Mouse (Mus musculus) WW6 (cell line): Measurements from ENCODE around the gene Atxn7l3b.
"Not testable (repeated sequence)": the region's sequence is repeated elsewhere in the genome, so short reads cannot be mapped to it uniquely, and the experiment has no call there.

Source experiments
- DNase-seq: peaks from one replicate; pipeline ENCODE4 v3.0.0-alpha.2; 2013; ENCODE audit warnings: low read depth, low spot score

Gene Atxn7l3b

GRCm38 (mm10) chr10:112928452-112929221 is at the start of gene Atxn7l3b:
Gene Atxn7l3b (minus strand): TSS chr10:112929001.
- peak; percentile 47 for DNase-seq

GRCm38 (mm10) chr10:112977586-112977985 is 48.8 kb upstream of the Atxn7l3b start:
- DNase-seq, result no peak

DNA sequence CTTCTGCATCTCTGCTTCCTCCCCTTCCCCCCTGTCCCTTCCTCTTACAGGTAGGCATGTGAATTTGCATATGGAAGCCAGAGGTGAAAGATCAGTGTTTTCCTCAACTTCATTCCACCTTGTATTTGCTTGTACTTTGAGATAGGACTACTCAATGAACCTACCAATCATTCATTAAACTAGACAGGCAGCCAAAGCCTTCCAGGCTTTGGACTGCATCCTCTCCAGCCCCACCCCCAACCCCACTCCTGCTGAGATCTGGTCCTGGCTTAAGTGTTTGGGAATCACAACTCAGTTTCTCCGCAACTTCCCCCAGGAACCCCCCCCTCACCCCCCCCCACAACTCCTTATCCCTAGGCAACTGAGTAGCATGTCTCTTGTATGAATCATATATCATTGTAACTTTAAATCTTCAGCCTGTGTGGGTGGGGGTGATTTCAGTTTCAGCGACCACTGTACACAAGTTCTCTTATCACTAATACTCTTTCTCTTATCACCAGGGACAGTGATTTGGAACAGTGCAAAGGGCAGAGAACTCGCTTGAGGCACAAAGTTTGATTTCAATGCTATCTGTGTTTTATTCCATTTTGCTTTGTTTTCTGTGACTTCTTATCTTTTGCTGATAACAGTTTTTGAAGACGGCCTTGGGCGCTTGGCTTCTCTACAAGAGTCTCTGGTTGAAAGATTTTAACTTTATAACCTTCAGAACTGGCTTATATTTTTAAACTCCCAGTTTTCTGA is 44.7 kb upstream of the Atxn7l3b start:
- no peak for DNase-seq

- no peak for DNase-seq
Measured at GRCm38 (mm10) chr10:112970002-112970589, 41.3 kb upstream of the Atxn7l3b start.

- no peak for DNase-seq
Measured at GRCm38 (mm10) chr10:112967578-112967977, 38.8 kb upstream of the Atxn7l3b start.

DNA sequence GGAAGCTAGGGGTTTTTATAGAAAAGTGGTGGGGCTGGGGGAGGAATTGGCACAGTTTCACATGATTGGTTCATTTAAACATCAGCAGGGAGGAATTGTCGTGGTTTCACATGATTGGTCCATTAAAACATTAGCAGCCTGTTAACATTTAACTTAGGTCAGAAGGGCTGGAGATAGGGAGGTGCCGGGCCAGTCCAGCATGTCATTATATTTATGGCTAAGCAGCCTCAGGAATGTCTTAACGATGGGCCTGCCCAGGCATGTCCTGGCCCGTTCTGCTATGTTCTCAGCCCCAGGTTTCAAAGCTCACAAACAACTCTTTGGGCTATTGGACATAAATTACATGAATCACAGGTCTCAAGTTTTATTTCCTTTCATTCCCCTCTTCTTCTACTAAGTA is 33.4 kb upstream of the Atxn7l3b start:
- DNase-seq, result not testable (repeated sequence)

GRCm38 (mm10) chr10:112954140-112954539 is 25.3 kb upstream of the Atxn7l3b start:
- DNase-seq, result no peak

- DNase-seq, result no peak
Measured at GRCm38 (mm10) chr10:112948453-112948852, 19.7 kb upstream of the Atxn7l3b start.

GRCm38 (mm10) chr10:112929222-112929615 is 418 bp upstream of the Atxn7l3b start:
- DNase-seq, result no peak

DNA sequence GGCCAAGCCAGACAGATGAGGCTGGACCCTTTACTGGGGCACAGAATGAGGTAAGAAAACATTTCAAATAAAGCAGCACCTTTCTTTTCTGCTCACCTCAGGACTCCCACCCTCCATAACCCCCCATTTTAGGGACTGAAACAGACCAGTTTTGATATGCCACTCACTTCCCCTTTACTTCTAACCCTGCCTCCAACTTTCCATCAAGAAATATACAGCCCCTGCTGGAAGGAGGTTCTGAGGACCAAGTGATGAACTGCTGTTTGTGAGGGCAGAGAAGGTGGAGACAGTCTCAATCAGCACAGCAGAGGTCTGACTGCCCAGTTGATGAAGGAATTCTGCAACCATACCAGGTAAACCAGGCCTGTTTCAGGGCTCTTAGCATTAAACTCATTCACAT is 1.8 kb downstream of the Atxn7l3b start:
- no peak for DNase-seq

- DNase-seq, result no peak
Measured at GRCm38 (mm10) chr10:112926271-112926670, 2.5 kb downstream of the Atxn7l3b start.

DNA sequence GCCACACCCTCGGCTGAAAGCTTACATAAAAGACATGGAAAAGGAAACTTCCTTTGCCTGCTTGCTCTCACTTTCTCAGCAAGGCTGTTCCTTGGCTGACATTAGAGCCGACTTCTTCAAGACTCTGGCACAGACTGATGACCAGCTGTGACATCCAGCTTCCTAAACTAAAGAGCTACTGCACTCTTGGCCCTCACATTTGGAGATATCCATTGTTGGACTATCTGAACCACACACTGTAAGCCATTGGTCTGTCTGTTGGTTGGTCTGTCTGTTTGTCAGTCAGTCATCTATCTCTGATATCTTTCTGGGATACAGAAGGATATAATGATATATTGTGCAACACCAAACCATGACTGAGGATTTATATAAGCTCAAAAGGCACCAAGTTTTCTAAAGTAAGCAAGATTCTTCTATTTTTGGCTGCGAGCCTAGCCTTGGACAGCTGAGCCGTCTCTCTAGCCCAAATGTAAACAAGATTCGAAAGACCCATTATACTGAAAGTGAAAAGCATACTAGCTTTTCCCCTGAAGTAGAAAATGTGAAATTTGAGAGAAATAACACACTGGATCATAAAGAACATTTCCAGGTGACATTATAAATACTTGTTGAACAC is 12.1 kb downstream of the Atxn7l3b start:
- no peak for DNase-seq

DNA sequence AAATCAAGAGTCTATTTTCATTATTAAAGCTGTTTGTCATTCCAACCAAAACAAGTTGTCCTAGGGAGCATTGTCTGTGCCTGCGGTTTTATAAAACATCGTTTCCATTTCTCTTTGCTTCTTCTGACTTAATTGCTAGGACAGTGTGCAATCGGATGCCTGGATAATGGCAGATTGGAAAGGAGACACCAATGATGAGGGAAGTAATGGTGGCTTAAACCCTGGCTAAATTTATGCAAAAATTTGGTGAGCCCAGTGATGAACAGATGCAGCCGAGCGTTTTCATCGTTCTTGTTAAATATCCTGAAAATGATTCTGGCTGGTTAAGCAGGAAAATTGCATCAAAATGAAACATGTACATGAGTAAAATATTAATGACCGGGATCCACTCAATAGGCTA is 28.6 kb downstream of the Atxn7l3b start:
- DNase-seq, result no peak

DNA sequence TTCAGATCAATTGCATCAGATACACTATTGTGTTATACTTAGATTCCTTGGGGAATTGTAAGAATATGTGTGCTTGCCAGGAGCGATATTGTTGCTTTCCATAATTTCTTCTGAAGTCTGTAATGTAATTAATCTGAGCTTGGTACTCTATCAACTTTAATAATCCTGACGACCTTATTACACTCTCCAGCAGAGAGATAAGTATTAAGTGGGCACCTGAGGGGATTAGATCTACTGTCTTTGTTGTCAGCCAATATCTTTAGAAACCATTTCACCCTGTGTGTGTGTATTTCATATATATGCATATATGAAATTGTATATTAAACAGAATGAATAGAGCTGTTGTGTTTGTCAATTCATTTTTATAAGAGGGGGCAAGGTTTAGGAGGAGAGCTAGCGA is 29.0 kb downstream of the Atxn7l3b start:
- DNase-seq, result no peak

GRCm38 (mm10) chr10:112896636-112897035 is 32.2 kb downstream of the Atxn7l3b start:
- DNase-seq, result no peak

DNA sequence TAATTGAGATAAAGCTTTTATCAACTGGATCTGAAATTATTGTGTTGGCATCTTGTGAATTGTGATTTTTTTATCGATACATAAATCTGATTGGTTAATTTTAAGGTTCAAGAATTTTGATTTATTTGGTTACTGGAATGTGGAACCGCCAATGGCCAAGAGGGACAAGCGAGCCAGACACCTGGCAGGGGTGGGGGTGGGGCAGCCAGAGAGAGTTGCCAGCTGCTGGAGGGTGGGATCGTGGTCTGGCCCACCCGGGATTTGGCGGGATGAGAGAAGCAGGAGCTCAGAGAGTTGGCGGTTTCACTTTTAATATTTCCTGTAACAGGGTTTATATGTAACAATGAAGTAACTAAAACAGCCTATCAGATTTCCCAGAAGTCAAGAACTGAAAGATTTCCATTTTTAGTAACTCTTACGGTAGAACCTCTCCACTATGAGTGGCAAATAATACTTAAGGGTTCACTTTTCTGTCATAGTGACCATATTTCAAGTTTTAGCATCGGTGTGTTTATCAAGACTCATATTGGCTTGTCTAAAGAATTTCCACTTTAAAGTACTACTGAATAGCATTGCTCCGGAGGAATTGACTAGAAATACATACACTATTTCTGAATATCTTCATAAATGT is 35.1 kb downstream of the Atxn7l3b start:
- no peak for DNase-seq

- no peak for DNase-seq
Measured at GRCm38 (mm10) chr10:112884064-112884463, 44.7 kb downstream of the Atxn7l3b start.

DNA sequence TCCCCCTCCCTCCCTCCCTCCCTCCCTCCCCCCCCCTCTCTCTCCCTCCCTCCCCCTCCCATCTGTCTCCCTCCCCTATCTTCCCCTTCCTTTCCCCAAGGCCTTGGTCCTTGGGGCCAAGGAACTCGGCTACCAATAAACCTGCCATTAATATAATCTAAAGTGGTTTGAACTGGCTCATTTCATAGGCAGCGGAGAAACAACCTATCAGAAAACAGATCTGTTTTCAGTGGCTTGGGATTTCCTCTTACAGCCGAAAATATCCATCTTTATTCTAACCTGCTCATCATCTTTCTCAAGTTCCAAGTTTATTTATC is 45.2 kb downstream of the Atxn7l3b start:
- no peak for DNase-seq

GRCm38 (mm10) chr10:112882789-112883687 is 45.8 kb downstream of the Atxn7l3b start:
- no peak for DNase-seq

DNA sequence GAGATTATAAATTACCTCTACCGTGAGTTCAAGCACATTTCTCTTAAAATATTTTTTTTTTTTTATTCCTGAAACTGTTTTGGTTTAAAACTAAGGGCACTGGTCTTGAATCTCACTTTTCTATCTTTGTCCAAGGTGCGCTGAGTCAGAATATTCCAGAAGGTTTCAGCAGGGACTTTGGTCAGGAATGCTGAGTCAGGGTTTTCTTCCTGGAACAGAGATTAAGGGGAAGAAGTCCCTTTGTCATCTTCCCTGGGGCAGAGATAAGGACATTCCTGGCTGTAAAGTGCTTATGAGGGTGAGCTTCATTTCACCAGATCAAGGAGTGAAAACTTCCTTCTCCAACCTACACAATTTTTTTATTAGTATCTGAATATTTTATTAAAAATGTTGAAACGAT is 46.7 kb downstream of the Atxn7l3b start:
- DNase-seq, result no peak
